Mouse (Mus musculus): ENCODE data around the gene Lct.

DNA sequence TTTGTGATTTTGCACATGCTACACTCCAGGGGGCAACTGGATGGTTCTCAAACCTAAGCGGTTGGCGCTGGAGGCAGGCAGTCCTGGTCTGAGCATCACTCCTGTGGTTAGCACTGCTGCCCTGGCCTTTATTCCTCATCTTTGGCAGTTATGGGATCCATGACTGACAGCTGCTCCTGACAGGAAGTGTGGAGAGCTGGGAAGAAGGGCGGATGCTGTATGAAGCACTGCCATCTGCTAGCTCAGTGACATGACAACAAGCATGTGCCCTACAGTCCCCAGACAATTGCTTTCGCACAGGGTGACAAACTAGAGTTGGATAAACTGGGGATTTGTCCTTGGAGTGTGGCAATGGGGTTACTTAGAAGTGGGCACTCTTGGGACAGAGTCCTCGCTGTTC, 37.8 kb downstream of the Lct start:
- TF ChIP-seq CTCF (IDR thresholded peaks at IDR 0.05; ENCODE audit: extremely low read depth, insufficient read depth, insufficient read length, insufficient replicate concordance) (no peak), POLR2A (IDR thresholded peaks at IDR 0.05; ENCODE audit: low read depth, low read length) (no peak)
